Mouse (Mus musculus): ENCODE measurements at regions not wholly inside any gene's neighbourhood (a gene's known extent, or its start where the extent isn't known, plus 50 kb on each side); places are given as distances from the start of the nearest gene placed in this dataset.

DNA sequence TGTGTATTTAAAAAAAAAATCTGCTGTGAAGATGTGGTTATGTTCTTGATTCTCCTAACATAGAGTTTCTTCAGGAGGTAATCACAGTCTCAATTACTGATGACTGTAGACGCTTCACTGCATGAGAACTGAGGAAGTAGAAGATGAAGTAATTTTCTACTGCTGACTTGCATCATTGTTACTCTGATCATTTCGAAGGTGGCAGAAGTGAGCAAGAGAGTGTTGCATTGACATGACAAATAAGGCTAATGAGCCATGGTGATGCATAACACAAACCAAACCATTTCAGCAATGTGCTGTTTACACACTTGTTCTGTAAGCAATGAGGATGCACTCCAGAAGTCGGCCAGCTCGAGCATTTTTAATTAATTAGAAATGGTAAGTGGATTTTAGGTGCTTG lies 138.6 kb downstream of the St8sia4 start:
- no peak for TF ChIP-seq CTCF (conservative IDR thresholded peaks at IDR 0.05; ENCODE audit: insufficient read depth, insufficient read length, low read depth, low read length)
- TF ChIP-seq POLR2A (IDR thresholded peaks at IDR 0.05; ENCODE audit: low read depth, low read length): no peak
